Mouse (Mus musculus): Measurements from ENCODE around the gene Eif2b4.

Eif2b4 gene

GRCm38 (mm10) chr5:31154152-31154553 is 39.1 kb downstream of the Eif2b4 start, which contains the start of gene Mpv17:
Gene Mpv17, minus strand, starts transcription at chr5:31154251.
- in situ Hi-C loops (cut with MboI): no loop called here

DNA sequence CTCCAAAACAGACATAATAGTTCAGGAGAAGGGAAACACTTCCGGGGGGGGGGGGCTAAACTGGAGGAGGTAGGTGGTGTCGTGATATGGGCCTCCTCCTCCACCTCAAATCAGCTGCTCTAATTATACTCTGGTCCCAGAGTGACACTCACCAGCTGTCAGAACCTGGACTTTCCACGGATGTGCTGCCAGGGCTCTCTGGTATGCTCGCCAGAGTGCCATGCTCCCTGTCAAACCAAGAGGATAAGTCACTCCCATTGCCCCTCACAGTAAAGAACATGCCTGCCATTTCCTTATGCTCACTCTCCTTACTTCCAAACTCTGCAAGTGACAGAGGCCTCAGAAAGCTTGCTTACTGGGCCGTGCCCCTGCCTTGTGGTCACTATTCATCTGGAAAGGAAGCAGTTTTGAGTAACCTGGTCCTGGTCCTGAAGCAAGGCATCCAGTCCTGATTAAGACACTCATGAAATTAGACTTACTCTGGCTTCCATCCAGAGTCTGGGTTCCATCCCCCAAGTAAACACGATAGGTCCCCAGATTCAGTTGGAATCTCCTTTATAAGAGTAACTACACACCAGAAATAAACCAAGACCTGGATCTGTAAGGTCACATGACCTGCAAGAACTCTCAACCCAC is 39.6 kb downstream of the Eif2b4 start:
- in situ Hi-C loops (cut with MboI): no loop called here

DNA sequence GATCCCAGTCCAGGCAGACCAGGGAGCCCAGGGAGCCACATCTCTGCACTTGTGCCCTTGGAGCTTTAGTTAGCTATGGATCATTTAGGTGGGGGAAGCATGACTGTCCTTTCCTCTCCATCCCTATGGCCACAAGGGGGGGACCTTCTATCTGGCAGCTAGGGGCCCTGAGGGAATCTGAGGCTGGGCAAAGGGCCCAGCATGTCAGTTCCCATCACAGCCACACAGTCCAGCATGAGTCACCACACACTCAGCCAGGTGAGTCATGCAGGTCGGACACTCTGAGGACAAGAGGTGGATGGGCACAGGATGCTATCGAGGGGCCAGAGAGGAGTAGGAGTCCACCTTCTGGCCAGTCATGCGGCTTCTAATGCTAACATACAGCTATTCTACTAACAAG is 41.5 kb downstream of the Eif2b4 start:
- in situ Hi-C loops (cut with MboI): no loop called here

DNA sequence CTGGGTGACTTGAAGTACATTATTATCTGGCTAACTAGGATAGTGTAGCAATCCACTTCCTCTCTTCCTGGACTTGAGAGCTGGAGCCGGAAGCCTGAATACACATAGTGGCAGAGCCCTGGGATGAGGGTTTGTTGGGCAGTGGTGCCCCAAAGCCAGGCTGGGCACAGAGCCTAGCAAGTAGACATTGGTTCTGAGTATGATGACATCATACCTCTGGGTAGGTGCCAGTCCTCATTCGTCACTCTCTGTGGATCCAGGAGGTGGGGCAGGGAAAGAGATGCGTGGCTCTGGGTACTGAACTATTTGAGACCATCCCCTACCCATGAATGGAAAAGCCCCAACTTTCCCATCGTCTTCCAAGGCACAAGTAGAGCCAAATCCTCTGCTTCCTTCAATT is 43.4 kb downstream of the Eif2b4 start:
- in situ Hi-C loops (cut with MboI): no loop called here

- in situ Hi-C loops (cut with MboI): no loop called here
Observed at GRCm38 (mm10) chr5:31138968-31139425, 54.2 kb downstream of the Eif2b4 start.

DNA sequence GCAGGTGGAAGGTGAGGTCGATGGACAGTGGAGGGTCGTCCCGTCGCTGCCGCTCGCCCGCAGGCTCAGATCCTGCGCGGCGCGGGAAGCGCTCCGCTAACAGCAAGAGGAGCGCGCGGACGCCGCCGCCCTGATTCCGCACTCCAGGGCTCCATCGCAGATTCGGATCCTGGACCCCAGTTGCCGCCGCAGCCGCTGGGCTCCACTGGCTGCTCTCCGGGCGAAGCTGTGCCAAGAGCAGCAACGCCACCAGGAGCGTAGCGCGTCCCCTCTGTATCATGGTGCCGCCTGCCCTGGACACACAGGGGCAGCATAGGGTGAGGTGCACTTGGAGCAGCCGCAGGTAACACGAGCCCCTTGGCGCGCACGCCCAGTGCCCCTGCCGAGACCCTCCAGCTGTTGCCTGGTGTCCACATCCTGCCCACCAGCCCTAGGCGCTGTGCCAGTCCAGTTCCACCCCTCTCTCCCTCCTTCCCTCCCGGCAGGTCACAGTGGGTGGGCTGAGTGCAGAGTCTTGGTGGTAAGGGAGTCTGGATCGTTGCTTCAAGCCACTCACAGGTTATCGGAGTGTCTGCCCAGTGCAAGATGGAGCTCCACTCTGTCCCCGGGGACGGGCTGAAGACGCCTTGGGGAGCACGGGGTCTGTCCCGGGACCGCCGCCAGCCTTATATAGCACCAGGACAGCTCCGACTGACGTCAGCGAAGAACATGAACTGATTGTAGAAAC is 54.8 kb downstream of the Eif2b4 start, which contains the start of gene Ucn:
Gene Ucn (minus strand): TSS at position 589 of the 727 bp plus-strand sequence.
- in situ Hi-C loops (cut with MboI): no loop called here

GRCm38 (mm10) chr5:31137658-31138057 is 55.6 kb downstream of the Eif2b4 start:
- in situ Hi-C loops (cut with MboI): no loop called here
